Mouse (Mus musculus): ENCODE measurements around the gene Kat5.

Gene Kat5

GRCm38 (mm10) chr19:5609547-5610404, at the start of gene Kat5:
Kat5 (minus strand) TSS chr19:5610237.
- DNase-seq (ENCODE audit: low read depth) = peak; percentile 68

- no peak for DNase-seq (ENCODE audit: low read depth)
Measured at GRCm38 (mm10) chr19:5654720-5655298, 44.8 kb upstream of the Kat5 start.

- DNase-seq (ENCODE audit: low read depth) = no peak
Measured at GRCm38 (mm10) chr19:5653969-5654719, 44.1 kb upstream of the Kat5 start.

- no peak for DNase-seq (ENCODE audit: low read depth)
Measured at GRCm38 (mm10) chr19:5652570-5652969, 42.5 kb upstream of the Kat5 start.

- no peak for DNase-seq (ENCODE audit: low read depth)
Measured at GRCm38 (mm10) chr19:5651502-5652274, 41.7 kb upstream of the Kat5 start.

- no peak for DNase-seq (ENCODE audit: low read depth)
Measured at GRCm38 (mm10) chr19:5649298-5649741, 39.3 kb upstream of the Kat5 start.

GRCm38 (mm10) chr19:5648401-5649297, 38.6 kb upstream of the Kat5 start:
- peak; percentile 69 for DNase-seq (ENCODE audit: low read depth)

- DNase-seq (ENCODE audit: low read depth) = no peak
Measured at GRCm38 (mm10) chr19:5647791-5648190, 37.8 kb upstream of the Kat5 start.

- no peak for DNase-seq (ENCODE audit: low read depth)
Measured at GRCm38 (mm10) chr19:5646731-5647330, 36.8 kb upstream of the Kat5 start.

- DNase-seq (ENCODE audit: low read depth) = no peak
Measured at GRCm38 (mm10) chr19:5645280-5645679, 35.2 kb upstream of the Kat5 start.

- no peak for DNase-seq (ENCODE audit: low read depth)
Measured at GRCm38 (mm10) chr19:5641641-5642040, 31.6 kb upstream of the Kat5 start.

GRCm38 (mm10) chr19:5641021-5641420, 31.0 kb upstream of the Kat5 start:
- DNase-seq (ENCODE audit: low read depth) = no peak

GRCm38 (mm10) chr19:5640339-5640738, 30.3 kb upstream of the Kat5 start:
- DNase-seq (ENCODE audit: low read depth) = no peak

- DNase-seq (ENCODE audit: low read depth) = no peak
Measured at GRCm38 (mm10) chr19:5638416-5639005, 28.5 kb upstream of the Kat5 start.

GRCm38 (mm10) chr19:5637069-5638047, 27.3 kb upstream of the Kat5 start, which contains the start of gene Rela:
Rela (plus strand) TSS chr19:5637483.
- peak; percentile 65 for DNase-seq (ENCODE audit: low read depth)

GRCm38 (mm10) chr19:5636571-5637041, 26.6 kb upstream of the Kat5 start:
- peak; percentile 41 for DNase-seq (ENCODE audit: low read depth)

GRCm38 (mm10) chr19:5636036-5636570, 26.1 kb upstream of the Kat5 start:
- DNase-seq (ENCODE audit: low read depth) = no peak

GRCm38 (mm10) chr19:5632120-5632519, 22.1 kb upstream of the Kat5 start:
- DNase-seq (ENCODE audit: low read depth) = no peak

All from fibroblast of lung, adult 2 months (primary cell).